Mouse (Mus musculus): ENCODE measurements at regions not wholly inside any gene's neighbourhood (a gene's known extent, or its start where the extent isn't known, plus 50 kb on each side); places are given as distances from the start of the nearest gene placed in this dataset.

- TF ChIP-seq ZC3H11A (IDR thresholded peaks at IDR 0.05; ENCODE audit: borderline replicate concordance, low read depth, low read length): no peak
- no peak for TF ChIP-seq HCFC1 (IDR thresholded peaks at IDR 0.05; ENCODE audit: borderline replicate concordance, insufficient read depth, low read length)
- TF ChIP-seq CHD2 (IDR thresholded peaks at IDR 0.05; ENCODE audit: low read depth, low read length): no peak
- TF ChIP-seq ZNF384 (IDR thresholded peaks at IDR 0.05; ENCODE audit: low read depth, low read length): no peak
- TF ChIP-seq MAFK (IDR thresholded peaks at IDR 0.05; ENCODE audit: insufficient read depth, low read depth, low read length): no peak
- no peaks in the 10 kb centered on the region for H3K36me3 ChIP-seq (ENCODE audit: control insufficient read depth, insufficient read depth, low read length, poor library complexity, severe bottlenecking)
- no peak overlapping the region for H3K9ac ChIP-seq (ENCODE audit: insufficient read depth, low read depth, low read length, poor library complexity, severe bottlenecking)
- no peaks in the 10 kb centered on the region for H3K4me1 ChIP-seq (ENCODE audit: control insufficient read depth in 2 of 2, insufficient read depth in 2 of 2, low read length in 2 of 2, poor library complexity in 1 of 2)
- no peak for DNase-seq (ENCODE audit: low read depth, low spot score)
- no peak overlapping the region for H3K27ac ChIP-seq (ENCODE audit: insufficient read depth, low read depth, low read length, poor library complexity, severe bottlenecking)
- no peaks in the 10 kb centered on the region for H3K9me3 ChIP-seq (ENCODE audit: control insufficient read depth, insufficient read depth, low read depth, low read length)
- H3K4me3 ChIP-seq (ENCODE audit: insufficient read depth in 1 of 2, low read depth in 1 of 2, low read length in 2 of 2, poor library complexity in 1 of 2, severe bottlenecking in 1 of 2): no peak overlapping the region
- in situ Hi-C loops (cut with MboI; ENCODE audit: low sequenced_read_pairs in 2 of 2, unreplicated experiment in 2 of 2): no loop called here
These were observed 434.7 kb upstream of the Pkn2 start for GRCm38 (mm10) chr3:143316457-143316856.

- TF ChIP-seq ZC3H11A (IDR thresholded peaks at IDR 0.05; ENCODE audit: borderline replicate concordance, low read depth, low read length): no peak
- no peak for TF ChIP-seq ZNF384 (IDR thresholded peaks at IDR 0.05; ENCODE audit: low read depth, low read length)
- no peak for TF ChIP-seq HCFC1 (IDR thresholded peaks at IDR 0.05; ENCODE audit: borderline replicate concordance, insufficient read depth, low read length)
- no peak for TF ChIP-seq MAFK (IDR thresholded peaks at IDR 0.05; ENCODE audit: insufficient read depth, low read depth, low read length)
- TF ChIP-seq CHD2 (IDR thresholded peaks at IDR 0.05; ENCODE audit: low read depth, low read length): no peak
- DNase-seq (ENCODE audit: low read depth, low spot score): no peak
- Histone ChIP-seq H3K36me3 (ENCODE audit: control insufficient read depth, insufficient read depth, low read length, poor library complexity, severe bottlenecking) (no peaks in the 10 kb centered on the region), H3K9ac (ENCODE audit: insufficient read depth, low read depth, low read length, poor library complexity, severe bottlenecking) (no peak overlapping the region), H3K9me3 (ENCODE audit: control insufficient read depth, insufficient read depth, low read depth, low read length) (no peaks in the 10 kb centered on the region), H3K27ac (ENCODE audit: insufficient read depth, low read depth, low read length, poor library complexity, severe bottlenecking) (no peak overlapping the region), H3K4me3 (ENCODE audit: insufficient read depth in 1 of 2, low read depth in 1 of 2, low read length in 2 of 2, poor library complexity in 1 of 2, severe bottlenecking in 1 of 2) (no peak overlapping the region), H3K4me1 (ENCODE audit: control insufficient read depth in 2 of 2, insufficient read depth in 2 of 2, low read length in 2 of 2, poor library complexity in 1 of 2) (no peaks in the 10 kb centered on the region)
- in situ Hi-C loops (cut with MboI; ENCODE audit: low sequenced_read_pairs in 2 of 2, unreplicated experiment in 2 of 2): no loop called here
These were observed 410.0 kb upstream of the Pkn2 start for GRCm38 (mm10) chr3:143291793-143292192.

- no peak for TF ChIP-seq HCFC1 (IDR thresholded peaks at IDR 0.05; ENCODE audit: borderline replicate concordance, insufficient read depth, low read length)
- Histone ChIP-seq H3K4me3 (ENCODE audit: insufficient read depth in 1 of 2, low read depth in 1 of 2, low read length in 2 of 2, poor library complexity in 1 of 2, severe bottlenecking in 1 of 2) (no peak overlapping the region), H3K4me1 (ENCODE audit: control insufficient read depth in 2 of 2, insufficient read depth in 2 of 2, low read length in 2 of 2, poor library complexity in 1 of 2) (no peaks in the 10 kb centered on the region), H3K27ac (ENCODE audit: insufficient read depth, low read depth, low read length, poor library complexity, severe bottlenecking) (no peak overlapping the region), H3K36me3 (ENCODE audit: control insufficient read depth, insufficient read depth, low read length, poor library complexity, severe bottlenecking) (no peaks in the 10 kb centered on the region), H3K9me3 (ENCODE audit: control insufficient read depth, insufficient read depth, low read depth, low read length) (no peaks in the 10 kb centered on the region), H3K9ac (ENCODE audit: insufficient read depth, low read depth, low read length, poor library complexity, severe bottlenecking) (no peak overlapping the region)
- no peak for DNase-seq (ENCODE audit: low read depth, low spot score)
- in situ Hi-C loops (cut with MboI; ENCODE audit: low sequenced_read_pairs in 2 of 2, unreplicated experiment in 2 of 2): no loop called here
These were observed 382.3 kb upstream of the Pkn2 start for GRCm38 (mm10) chr3:143264132-143264531.

- no peaks in the 10 kb centered on the region for H3K36me3 ChIP-seq (ENCODE audit: control insufficient read depth, insufficient read depth, low read length, poor library complexity, severe bottlenecking)
- in situ Hi-C loops (cut with MboI; ENCODE audit: low sequenced_read_pairs in 2 of 2, unreplicated experiment in 2 of 2): no loop called here
- TF ChIP-seq CHD2 (IDR thresholded peaks at IDR 0.05; ENCODE audit: low read depth, low read length) (no peak), ZNF384 (IDR thresholded peaks at IDR 0.05; ENCODE audit: low read depth, low read length) (no peak), MAFK (IDR thresholded peaks at IDR 0.05; ENCODE audit: insufficient read depth, low read depth, low read length) (no peak), HCFC1 (IDR thresholded peaks at IDR 0.05; ENCODE audit: borderline replicate concordance, insufficient read depth, low read length) (no peak), ZC3H11A (IDR thresholded peaks at IDR 0.05; ENCODE audit: borderline replicate concordance, low read depth, low read length) (no peak)
- no peak overlapping the region for H3K4me3 ChIP-seq (ENCODE audit: insufficient read depth in 1 of 2, low read depth in 1 of 2, low read length in 2 of 2, poor library complexity in 1 of 2, severe bottlenecking in 1 of 2)
- H3K27ac ChIP-seq (ENCODE audit: insufficient read depth, low read depth, low read length, poor library complexity, severe bottlenecking): no peak overlapping the region
- no peak for DNase-seq (ENCODE audit: low read depth, low spot score)
- H3K4me1 ChIP-seq (ENCODE audit: control insufficient read depth in 2 of 2, insufficient read depth in 2 of 2, low read length in 2 of 2, poor library complexity in 1 of 2): no peaks in the 10 kb centered on the region
- no peaks in the 10 kb centered on the region for H3K9me3 ChIP-seq (ENCODE audit: control insufficient read depth, insufficient read depth, low read depth, low read length)
- no peak overlapping the region for H3K9ac ChIP-seq (ENCODE audit: insufficient read depth, low read depth, low read length, poor library complexity, severe bottlenecking)
These were observed 370.8 kb upstream of the Pkn2 start for GRCm38 (mm10) chr3:143252643-143253042.

GRCm38 (mm10) chr3:143252008-143252407 is 370.2 kb upstream of the Pkn2 start:
- H3K4me3 ChIP-seq (ENCODE audit: insufficient read depth in 1 of 2, low read depth in 1 of 2, low read length in 2 of 2, poor library complexity in 1 of 2, severe bottlenecking in 1 of 2): no peak overlapping the region
- no peaks in the 10 kb centered on the region for H3K36me3 ChIP-seq (ENCODE audit: control insufficient read depth, insufficient read depth, low read length, poor library complexity, severe bottlenecking)
- in situ Hi-C loops (cut with MboI; ENCODE audit: low sequenced_read_pairs in 2 of 2, unreplicated experiment in 2 of 2): no loop called here
- no peak overlapping the region for H3K27ac ChIP-seq (ENCODE audit: insufficient read depth, low read depth, low read length, poor library complexity, severe bottlenecking)
- H3K9ac ChIP-seq (ENCODE audit: insufficient read depth, low read depth, low read length, poor library complexity, severe bottlenecking): no peak overlapping the region
- no peak for DNase-seq (ENCODE audit: low read depth, low spot score)
- H3K4me1 ChIP-seq (ENCODE audit: control insufficient read depth in 2 of 2, insufficient read depth in 2 of 2, low read length in 2 of 2, poor library complexity in 1 of 2): no peaks in the 10 kb centered on the region
- H3K9me3 ChIP-seq (ENCODE audit: control insufficient read depth, insufficient read depth, low read depth, low read length): no peaks in the 10 kb centered on the region
- no peak for TF ChIP-seq MAFK (IDR thresholded peaks at IDR 0.05; ENCODE audit: insufficient read depth, low read depth, low read length)
- TF ChIP-seq HCFC1 (IDR thresholded peaks at IDR 0.05; ENCODE audit: borderline replicate concordance, insufficient read depth, low read length): no peak
- no peak for TF ChIP-seq CHD2 (IDR thresholded peaks at IDR 0.05; ENCODE audit: low read depth, low read length)
- TF ChIP-seq ZNF384 (IDR thresholded peaks at IDR 0.05; ENCODE audit: low read depth, low read length): no peak
- TF ChIP-seq ZC3H11A (IDR thresholded peaks at IDR 0.05; ENCODE audit: borderline replicate concordance, low read depth, low read length): no peak
